Mouse (Mus musculus): Measurements from ENCODE around the gene Hsd17b3. TPM values are rescaled to one million over a fixed set of nuclear protein-coding genes. Genes with fewer than 3 reads are reported as not detected.

Gene Hsd17b3
- total and polyA plus RNA-seq, 3 experiments = not detected

- Histone ChIP-seq H3K4me1 (ENCODE audit: control insufficient read depth, insufficient read depth, low read length) (no peaks in the 10 kb centered on the region), H3K4me3 (no peak overlapping the region), H3K9ac (ENCODE audit: low read depth, low read length) (no peak overlapping the region), H3K27ac (no peak overlapping the region), H3K79me2 (replicated peaks; ENCODE audit: control insufficient read depth, insufficient read depth, low read length) (no peaks in the 10 kb centered on the region), H3K36me3 (ENCODE audit: control insufficient read depth, insufficient read depth, low read length) (no peaks in the 10 kb centered on the region), H3K27me3 (ENCODE audit: control insufficient read depth, insufficient read depth, low read length) (no peaks in the 10 kb centered on the region)
- no peak for DNase-seq
- intact Hi-C loops (cut with DNase I) = loop anchor here (10.0 kb wide), 2 partner anchors 516 to 666 kb away; no protein-coding TSS in a partner anchor
- 73% methylated on average over 1 of the region's 1 CpGs for WGBS
- no peak for TF ChIP-seq POLR2A (IDR thresholded peaks at IDR 0.05; ENCODE audit: insufficient read depth, low read depth, low read length)
- no peak for TF ChIP-seq EP300 (IDR thresholded peaks at IDR 0.05; ENCODE audit: insufficient read depth, low read depth, low read length)
- TF ChIP-seq CTCF (IDR thresholded peaks at IDR 0.05) = no peak
Measured at GRCm38 (mm10) chr13:64030792-64031191, 58.2 kb downstream of the Hsd17b3 start.

- Histone ChIP-seq H3K4me1 (ENCODE audit: control insufficient read depth, insufficient read depth, low read length) (no peaks in the 10 kb centered on the region), H3K9ac (ENCODE audit: low read depth, low read length) (no peak overlapping the region), H3K79me2 (replicated peaks; ENCODE audit: control insufficient read depth, insufficient read depth, low read length) (no peaks in the 10 kb centered on the region), H3K36me3 (ENCODE audit: control insufficient read depth, insufficient read depth, low read length) (no peaks in the 10 kb centered on the region), H3K27me3 (ENCODE audit: control insufficient read depth, insufficient read depth, low read length) (no peaks in the 10 kb centered on the region), H3K27ac (no peak overlapping the region), H3K4me3 (no peak overlapping the region)
- 60% methylated on average over 4 of the region's 4 CpGs for WGBS
- DNase-seq = no peak
- intact Hi-C loops (cut with DNase I) = no loop called here
- TF ChIP-seq CTCF (IDR thresholded peaks at IDR 0.05) = no peak
- no peak for TF ChIP-seq EP300 (IDR thresholded peaks at IDR 0.05; ENCODE audit: insufficient read depth, low read depth, low read length)
Measured at GRCm38 (mm10) chr13:64024803-64025202, 64.2 kb downstream of the Hsd17b3 start.

- no peak for DNase-seq
- Histone ChIP-seq H3K9ac (ENCODE audit: low read depth, low read length) (no peak overlapping the region), H3K27ac (no peak overlapping the region), H3K4me1 (ENCODE audit: control insufficient read depth, insufficient read depth, low read length) (no peaks in the 10 kb centered on the region), H3K4me3 (no peak overlapping the region), H3K27me3 (ENCODE audit: control insufficient read depth, insufficient read depth, low read length) (no peaks in the 10 kb centered on the region), H3K79me2 (replicated peaks; ENCODE audit: control insufficient read depth, insufficient read depth, low read length) (no peaks in the 10 kb centered on the region), H3K36me3 (ENCODE audit: control insufficient read depth, insufficient read depth, low read length) (no peaks in the 10 kb centered on the region)
- TF ChIP-seq EP300 (IDR thresholded peaks at IDR 0.05; ENCODE audit: insufficient read depth, low read depth, low read length) (no peak), POLR2A (IDR thresholded peaks at IDR 0.05; ENCODE audit: insufficient read depth, low read depth, low read length) (no peak), CTCF (IDR thresholded peaks at IDR 0.05) (no peak)
- WGBS = 71% methylated on average over 15 of the region's 15 CpGs
- intact Hi-C loops (cut with DNase I) = no loop called here
Measured at GRCm38 (mm10) chr13:64022786-64023468, 66.1 kb downstream of the Hsd17b3 start.

DNA sequence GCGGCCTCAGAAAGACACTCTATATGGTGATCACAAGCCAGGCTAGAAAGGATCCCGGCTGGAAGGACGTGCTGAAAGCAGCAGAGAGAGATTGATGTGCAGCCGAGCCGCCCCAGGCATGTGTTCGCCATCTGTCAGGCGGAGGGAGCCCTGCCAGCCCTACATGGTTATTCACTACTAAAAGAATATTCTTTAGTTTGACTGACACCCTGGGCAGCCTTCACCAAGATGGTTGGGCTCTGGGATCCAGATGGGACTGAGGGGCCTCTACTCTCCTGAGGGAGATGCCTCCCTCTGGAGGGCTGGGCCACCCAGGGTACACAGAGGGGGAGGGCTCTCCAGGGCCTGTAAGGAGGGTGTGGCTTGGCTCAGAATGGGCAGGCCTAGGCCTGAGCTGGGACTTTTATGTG is 68.1 kb downstream of the Hsd17b3 start:
- intact Hi-C loops (cut with DNase I) = no loop called here
- Histone ChIP-seq H3K79me2 (replicated peaks; ENCODE audit: control insufficient read depth, insufficient read depth, low read length) (no peaks in the 10 kb centered on the region), H3K27me3 (ENCODE audit: control insufficient read depth, insufficient read depth, low read length) (no peaks in the 10 kb centered on the region), H3K36me3 (ENCODE audit: control insufficient read depth, insufficient read depth, low read length) (no peaks in the 10 kb centered on the region), H3K27ac (no peak overlapping the region), H3K4me1 (ENCODE audit: control insufficient read depth, insufficient read depth, low read length) (no peaks in the 10 kb centered on the region), H3K4me3 (no peak overlapping the region), H3K9ac (ENCODE audit: low read depth, low read length) (no peak overlapping the region)
- DNase-seq = peak; percentile 32 to 38
- 62% methylated on average over 7 of the region's 7 CpGs for WGBS
- TF ChIP-seq CTCF (IDR thresholded peaks at IDR 0.05) (no peak), EP300 (IDR thresholded peaks at IDR 0.05; ENCODE audit: insufficient read depth, low read depth, low read length) (no peak), POLR2A (IDR thresholded peaks at IDR 0.05; ENCODE audit: insufficient read depth, low read depth, low read length) (no peak)

- no peaks in the 10 kb centered on the region for H3K36me3 ChIP-seq (ENCODE audit: control insufficient read depth, insufficient read depth, low read length)
- H3K4me1 ChIP-seq (ENCODE audit: control insufficient read depth, insufficient read depth, low read length) = no peaks in the 10 kb centered on the region
- no peaks in the 10 kb centered on the region for H3K79me2 ChIP-seq (replicated peaks; ENCODE audit: control insufficient read depth, insufficient read depth, low read length)
- TF ChIP-seq CTCF (IDR thresholded peaks at IDR 0.05) = no peak
- no peak for TF ChIP-seq EP300 (IDR thresholded peaks at IDR 0.05; ENCODE audit: insufficient read depth, low read depth, low read length)
- TF ChIP-seq POLR2A (IDR thresholded peaks at IDR 0.05; ENCODE audit: insufficient read depth, low read depth, low read length) = no peak
- DNase-seq = no peak
- no peak overlapping the region for H3K4me3 ChIP-seq
- WGBS = 82% methylated on average over 10 of the region's 10 CpGs
- no peak overlapping the region for H3K27ac ChIP-seq
- H3K9ac ChIP-seq (ENCODE audit: low read depth, low read length) = no peak overlapping the region
- intact Hi-C loops (cut with DNase I) = no loop called here
- H3K27me3 ChIP-seq (ENCODE audit: control insufficient read depth, insufficient read depth, low read length) = no peaks in the 10 kb centered on the region
Measured at GRCm38 (mm10) chr13:64018586-64019141, 70.4 kb downstream of the Hsd17b3 start.

DNA sequence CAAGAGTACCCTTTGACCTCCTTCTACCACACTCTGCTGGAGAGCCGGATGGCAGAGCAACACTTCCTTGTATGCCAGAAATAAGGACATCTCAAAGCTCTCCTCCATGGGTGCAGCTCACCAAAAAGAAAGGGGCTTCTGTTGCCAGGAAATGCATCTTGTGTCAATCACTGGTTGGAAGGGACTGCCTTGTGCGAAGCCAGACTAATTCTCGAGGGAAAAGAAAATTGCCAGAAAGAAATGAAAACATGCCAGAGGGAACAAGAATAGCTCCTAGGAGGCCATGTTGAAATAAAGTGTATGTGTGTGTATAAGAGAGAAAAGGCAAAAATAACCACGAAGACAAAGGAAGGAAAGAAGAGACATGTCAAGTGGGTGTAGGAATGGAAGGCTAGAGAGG is 73.0 kb downstream of the Hsd17b3 start:
- intact Hi-C loops (cut with DNase I) = no loop called here
- WGBS = 45% methylated on average over 4 of the region's 4 CpGs
- H3K79me2 ChIP-seq (replicated peaks; ENCODE audit: control insufficient read depth, insufficient read depth, low read length) = no peaks in the 10 kb centered on the region
- TF ChIP-seq CTCF (IDR thresholded peaks at IDR 0.05) = no peak
- TF ChIP-seq EP300 (IDR thresholded peaks at IDR 0.05; ENCODE audit: insufficient read depth, low read depth, low read length) = no peak
- no peak for TF ChIP-seq POLR2A (IDR thresholded peaks at IDR 0.05; ENCODE audit: insufficient read depth, low read depth, low read length)
- H3K27ac ChIP-seq = no peak overlapping the region
- no peaks in the 10 kb centered on the region for H3K36me3 ChIP-seq (ENCODE audit: control insufficient read depth, insufficient read depth, low read length)
- H3K9ac ChIP-seq (ENCODE audit: low read depth, low read length) = no peak overlapping the region
- no peaks in the 10 kb centered on the region for H3K27me3 ChIP-seq (ENCODE audit: control insufficient read depth, insufficient read depth, low read length)
- H3K4me1 ChIP-seq (ENCODE audit: control insufficient read depth, insufficient read depth, low read length) = no peaks in the 10 kb centered on the region
- DNase-seq = no peak
- no peak overlapping the region for H3K4me3 ChIP-seq
